1 mouse cellular context compared by ENCODE assay signal in the genomic region with DNA sequence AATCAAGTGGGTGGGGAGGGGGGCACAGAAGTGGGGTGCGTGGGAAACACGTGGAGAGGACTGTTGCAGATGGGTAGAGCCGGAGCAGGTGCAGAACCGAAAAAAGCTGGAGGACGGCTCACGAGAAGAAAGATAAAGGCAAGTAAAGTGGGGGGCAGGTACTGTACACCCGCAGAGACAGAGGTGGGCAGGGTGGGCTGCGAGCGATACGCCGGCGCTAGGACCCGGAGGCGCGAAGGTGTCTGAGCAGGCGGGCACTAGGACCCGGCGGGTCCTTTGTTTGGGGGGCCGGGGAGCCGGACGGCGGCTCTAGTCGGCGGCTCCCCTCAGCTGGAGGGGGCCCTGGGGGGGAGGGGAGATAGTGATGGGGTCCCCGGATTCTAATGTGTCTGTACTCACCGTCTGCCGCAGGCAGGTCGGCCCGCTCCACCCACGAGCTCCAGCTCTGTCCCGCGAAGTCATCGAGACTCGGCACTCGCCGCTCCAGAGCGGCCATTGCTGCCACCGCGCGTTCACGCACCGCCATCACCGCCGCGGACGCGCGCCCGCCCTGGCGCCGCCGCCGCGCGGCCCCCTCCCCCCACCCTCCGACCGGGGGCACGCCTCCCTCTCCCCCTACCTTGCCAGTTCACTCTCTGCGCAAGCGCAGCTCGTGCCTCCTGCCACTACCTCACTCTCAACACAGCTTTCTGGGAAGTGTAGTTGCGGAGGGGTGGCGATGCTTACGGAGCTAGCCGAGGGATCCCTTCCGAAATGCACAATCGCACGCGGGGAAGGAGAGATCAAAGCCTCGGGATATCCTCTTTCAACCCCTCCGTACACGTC.
A peak's percentile ranks its signal among the peaks of the same experiment; 100 is the strongest.
TF ChIP-seq lines count a peak whose summit lies in the region.

No protein-coding gene starts in this region.

TF ChIP-seq in MEL, 35 proteins besides CTCF, POLR2A, EP300 and RAD21:
- TF ChIP-seq E2F4 (IDR thresholded peaks at IDR 0.05; ENCODE audit: borderline replicate concordance, low read depth, low read length) (no peak; the same call in 1 of the 2 replicates), HCFC1 (IDR thresholded peaks at IDR 0.05; ENCODE audit: low read depth, low read length) (peak; percentile 89), GABPA (IDR thresholded peaks at IDR 0.05; ENCODE audit: low read depth, low read length) (no peak), CHD2 (IDR thresholded peaks at IDR 0.05; ENCODE audit: low read length) (no peak), ELF1 (IDR thresholded peaks at IDR 0.05; ENCODE audit: low read depth, low read length) (peak; percentile 69), USF2 (IDR thresholded peaks at IDR 0.05; ENCODE audit: borderline replicate concordance in 1 of 2, insufficient read depth in 1 of 2, low read depth in 1 of 2, low read length in 2 of 2) (no peak), MAX (IDR thresholded peaks at IDR 0.05; ENCODE audit: low read length) (peak; percentile 57; the same call in 1 of the 2 replicates), SIN3A (IDR thresholded peaks at IDR 0.05; ENCODE audit: low read length) (peak; percentile 99), MXI1 (IDR thresholded peaks at IDR 0.05; ENCODE audit: low read depth, low read length) (peak; percentile 88), TCF12 (IDR thresholded peaks at IDR 0.05; ENCODE audit: low read depth, low read length) (peak; percentile 58), MYC (IDR thresholded peaks at IDR 0.05; ENCODE audit: low read depth, low read length) (peak; percentile 91), KAT2A (conservative IDR thresholded peaks at IDR 0.05; ENCODE audit: low read depth, low read length) (peak; percentile 66; the same call in 1 of the 2 replicates), TBP (IDR thresholded peaks at IDR 0.05; ENCODE audit: low read depth, low read length) (peak; percentile 74), NRF1 (IDR thresholded peaks at IDR 0.05; ENCODE audit: insufficient read depth, low read depth, low read length, poor library complexity, severe bottlenecking) (peak; percentile 92), ZMIZ1 (IDR thresholded peaks at IDR 0.05; ENCODE audit: low read depth, low read length) (peak; percentile 16), USF1 (IDR thresholded peaks at IDR 0.05; ENCODE audit: low read depth, low read length) (0 out of 2 replicates have a peak, but pooled peaks have one; percentile 13), MEF2A (IDR thresholded peaks at IDR 0.05; ENCODE audit: extremely low read depth, insufficient replicate concordance, low read depth, low read length, poor library complexity, severe bottlenecking) (no peak), POLR2AphosphoS2 (IDR thresholded peaks at IDR 0.05; ENCODE audit: low read length) (no peak), RCOR1 (IDR thresholded peaks at IDR 0.05; ENCODE audit: low read depth, low read length) (no peak), TAL1 (IDR thresholded peaks at IDR 0.05; ENCODE audit: low read length) (no peak), MAZ (IDR thresholded peaks at IDR 0.05; ENCODE audit: low read depth, low read length) (peak; percentile 93; the same call in 1 of the 2 replicates), SMC3 (IDR thresholded peaks at IDR 0.05; ENCODE audit: low read depth, low read length) (no peak), ZNF384 (IDR thresholded peaks at IDR 0.05; ENCODE audit: low read depth, low read length) (no peak), POLR2AphosphoS5 (IDR thresholded peaks at IDR 0.05; ENCODE audit: borderline replicate concordance, low read depth, low read length) (no peak), MAFK (IDR thresholded peaks at IDR 0.05; ENCODE audit: borderline replicate concordance, low read depth, low read length) (no peak), JUND (IDR thresholded peaks at IDR 0.05; ENCODE audit: low read depth, low read length) (no peak), NELFE (IDR thresholded peaks at IDR 0.05; ENCODE audit: low read depth, low read length) (peak; percentile 86)
